Mouse (Mus musculus) CH12F3 (cell line): ENCODE measurements around the gene Taok3.

Experiments used
- in situ Hi-C: fragments of 300-500 bp; cut with MboI; formaldehyde crosslinking; loops from 2 replicates; pipeline ENCODE4 v1.14.3; 2020; ENCODE audit warnings: low sequenced_read_pairs

The Taok3 gene

GRCm38 (mm10) chr5:117250796-117251195, 130.9 kb downstream of the Taok3 start:
- in situ Hi-C loops, result no loop called here

GRCm38 (mm10) chr5:117251763-117252162, 131.8 kb downstream of the Taok3 start:
- in situ Hi-C loops, result no loop called here

GRCm38 (mm10) chr5:117258276-117258675, 138.3 kb downstream of the Taok3 start:
- in situ Hi-C loops, result no loop called here

DNA sequence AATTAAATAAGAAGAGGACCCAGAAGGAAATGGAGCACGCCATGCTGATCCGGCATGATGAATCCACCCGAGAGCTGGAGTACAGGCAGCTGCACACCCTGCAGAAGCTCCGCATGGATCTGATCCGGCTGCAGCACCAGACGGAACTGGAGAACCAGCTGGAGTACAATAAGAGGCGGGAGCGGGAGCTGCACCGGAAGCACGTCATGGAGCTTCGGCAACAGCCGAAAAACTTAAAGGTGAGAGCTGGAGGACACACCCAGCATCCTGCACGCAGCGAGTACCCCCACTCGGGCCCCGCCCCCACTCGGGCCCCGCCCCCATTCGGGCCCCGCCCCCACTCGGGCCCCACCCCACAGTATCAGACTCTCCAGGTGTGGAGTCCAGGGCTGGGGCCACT, 143.6 kb downstream of the Taok3 start:
- in situ Hi-C loops, result no loop called here

GRCm38 (mm10) chr5:117264701-117265100, 144.8 kb downstream of the Taok3 start:
- in situ Hi-C loops, result no loop called here

GRCm38 (mm10) chr5:117267913-117268312, 148.0 kb downstream of the Taok3 start:
- in situ Hi-C loops, result no loop called here

GRCm38 (mm10) chr5:117268749-117269148, 148.8 kb downstream of the Taok3 start:
- in situ Hi-C loops, result no loop called here

DNA sequence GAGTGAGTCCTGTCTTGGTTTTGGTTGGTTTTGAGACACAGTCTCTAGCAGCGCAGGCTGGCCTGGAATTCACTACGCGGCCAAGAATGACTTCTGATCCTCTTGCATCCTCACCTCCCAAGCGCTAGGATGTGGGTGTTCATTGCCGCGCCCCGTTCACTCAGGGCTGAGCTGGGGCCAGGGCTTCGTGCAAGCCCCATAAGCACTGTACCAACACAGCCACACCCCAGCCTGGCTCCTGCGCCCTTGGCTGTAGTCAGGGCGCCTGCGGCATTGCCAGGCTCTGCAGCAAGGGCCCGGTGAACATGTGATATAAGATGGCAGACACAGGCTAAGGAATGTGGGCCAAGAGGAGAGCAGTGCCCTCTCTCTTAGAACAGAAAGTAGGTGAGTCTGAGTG, 149.5 kb downstream of the Taok3 start:
- in situ Hi-C loops, result no loop called here

DNA sequence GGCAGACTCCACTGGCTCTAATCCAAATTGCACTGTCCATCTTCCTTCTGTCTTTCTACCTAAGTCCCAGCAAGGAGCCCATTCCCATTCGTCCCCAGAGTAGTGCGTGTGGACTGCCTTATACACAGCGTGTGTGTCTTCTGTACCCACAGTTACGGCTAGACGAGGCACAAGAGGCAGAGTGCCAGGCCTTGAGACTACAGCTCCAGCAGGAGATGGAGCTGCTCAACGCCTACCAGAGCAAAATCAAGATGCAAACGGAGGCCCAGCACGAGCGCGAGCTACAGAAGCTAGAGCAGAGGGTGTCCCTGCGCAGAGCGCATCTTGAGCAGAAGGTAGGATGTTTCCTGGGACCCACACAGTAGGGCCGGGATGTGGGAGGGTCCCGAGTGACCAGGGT, 152.0 kb downstream of the Taok3 start:
- in situ Hi-C loops, result no loop called here

DNA sequence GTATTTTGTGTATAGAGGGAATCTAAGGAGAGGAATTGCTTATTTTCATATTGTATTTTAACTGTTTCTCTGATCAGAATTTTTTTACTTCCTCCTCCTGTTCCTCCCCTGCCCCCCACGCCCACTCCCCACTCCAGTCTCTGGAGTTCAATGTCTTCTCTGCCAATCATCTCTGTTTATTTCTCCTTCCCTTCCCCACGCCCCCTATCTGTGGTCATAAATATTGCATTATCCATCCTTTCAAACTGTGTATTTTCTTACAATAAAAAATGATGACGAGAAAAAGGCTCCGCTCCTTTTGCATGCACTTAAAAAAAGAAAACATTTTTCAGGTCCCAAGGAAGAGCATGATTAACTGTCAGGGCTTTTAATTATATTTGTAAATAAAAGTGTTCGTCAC, 154.9 kb downstream of the Taok3 start:
- in situ Hi-C loops, result no loop called here

GRCm38 (mm10) chr5:117277784-117278183, 157.9 kb downstream of the Taok3 start:
- in situ Hi-C loops, result no loop called here

- in situ Hi-C loops, result no loop called here
Measured at GRCm38 (mm10) chr5:117278809-117279668, 159.1 kb downstream of the Taok3 start.

DNA sequence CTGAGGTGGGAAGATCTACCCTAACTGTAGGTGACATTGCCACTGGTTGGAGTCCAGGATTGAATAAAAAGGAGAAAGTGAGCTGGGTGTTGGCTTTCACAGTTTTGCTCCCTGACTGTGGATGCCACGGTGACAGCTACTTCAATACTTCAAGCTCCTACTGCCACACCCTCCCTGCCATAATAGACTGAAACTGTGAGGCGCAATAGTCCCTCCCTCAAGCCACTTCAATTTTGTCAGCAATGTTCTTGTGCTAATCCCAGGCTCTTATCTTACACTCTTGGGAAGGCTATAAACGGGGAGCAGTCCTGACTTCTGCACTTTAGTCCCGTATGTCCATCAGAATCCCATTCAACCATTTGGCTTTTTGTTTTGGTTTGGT, 159.7 kb downstream of the Taok3 start:
- in situ Hi-C loops, result no loop called here

DNA sequence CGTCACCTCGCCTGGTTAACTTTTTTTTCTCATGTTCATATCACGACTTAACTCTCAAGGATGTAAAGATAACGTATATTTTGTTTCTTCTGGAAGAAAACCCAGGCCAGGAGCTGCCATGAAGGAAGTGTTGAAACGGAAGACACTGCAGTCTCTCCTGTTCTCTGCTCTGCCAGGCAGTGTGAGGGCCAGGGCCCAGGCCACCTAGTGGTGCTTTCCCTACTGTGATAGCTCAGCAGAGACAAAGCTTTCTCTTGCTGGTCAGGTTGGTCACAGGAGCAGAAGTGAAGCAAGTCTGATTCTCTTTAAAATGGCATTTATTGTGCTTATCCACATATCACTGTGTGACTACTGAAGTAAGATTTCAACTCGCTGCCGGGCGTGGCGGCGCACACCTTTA, 161.6 kb downstream of the Taok3 start:
- in situ Hi-C loops, result no loop called here

GRCm38 (mm10) chr5:117282360-117282759, 162.4 kb downstream of the Taok3 start:
- in situ Hi-C loops, result no loop called here

- in situ Hi-C loops, result no loop called here
Measured at GRCm38 (mm10) chr5:117284029-117284428, 164.1 kb downstream of the Taok3 start.

- in situ Hi-C loops, result no loop called here
Measured at GRCm38 (mm10) chr5:117284682-117285081, 164.8 kb downstream of the Taok3 start.

DNA sequence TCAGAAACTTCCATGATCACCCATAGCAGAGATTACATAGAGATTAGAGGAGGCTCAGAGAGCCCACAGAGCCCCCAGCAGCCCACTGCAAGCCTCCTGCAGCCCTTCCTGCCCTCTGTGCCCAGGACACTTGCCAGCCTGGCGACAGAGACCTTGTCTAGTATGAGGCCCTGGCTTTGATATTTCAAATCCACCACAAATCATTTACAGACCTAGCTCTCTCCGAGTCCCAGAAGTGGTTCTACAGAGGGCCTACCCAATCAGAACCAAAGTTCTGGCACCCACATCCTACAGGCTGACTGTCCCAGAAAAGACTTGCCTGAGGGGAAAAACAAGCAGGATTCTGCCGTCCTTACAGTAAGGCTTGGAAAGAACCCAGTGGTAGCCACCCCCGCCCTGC, 165.3 kb downstream of the Taok3 start:
- in situ Hi-C loops, result no loop called here

- in situ Hi-C loops, result no loop called here
Measured at GRCm38 (mm10) chr5:117286286-117286685, 166.4 kb downstream of the Taok3 start.

- in situ Hi-C loops, result no loop called here
Measured at GRCm38 (mm10) chr5:117286831-117287822, 167.2 kb downstream of the Taok3 start, which contains the start of gene Pebp1. Gene Pebp1 (minus strand): TSS chr5:117287625.

DNA sequence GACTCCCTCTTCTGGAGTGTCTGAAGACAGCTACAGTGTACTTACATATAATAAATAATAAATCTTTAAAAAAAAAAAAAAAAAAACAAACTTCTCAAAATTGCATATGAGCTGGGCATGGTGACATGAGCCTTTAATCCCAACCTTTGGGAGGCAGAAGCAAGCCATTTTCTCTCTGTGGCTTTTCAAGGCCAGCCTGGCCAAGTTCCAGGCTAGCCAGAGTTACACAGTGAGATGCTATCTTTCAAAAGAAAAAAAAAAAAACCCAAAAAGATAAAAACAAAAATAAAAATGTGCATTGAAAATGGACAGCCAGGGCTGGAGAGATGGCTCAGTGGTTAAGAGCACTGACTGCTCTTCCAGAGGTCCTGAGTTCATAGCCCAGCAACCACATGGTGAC, 169.7 kb downstream of the Taok3 start:
- in situ Hi-C loops, result no loop called here

DNA sequence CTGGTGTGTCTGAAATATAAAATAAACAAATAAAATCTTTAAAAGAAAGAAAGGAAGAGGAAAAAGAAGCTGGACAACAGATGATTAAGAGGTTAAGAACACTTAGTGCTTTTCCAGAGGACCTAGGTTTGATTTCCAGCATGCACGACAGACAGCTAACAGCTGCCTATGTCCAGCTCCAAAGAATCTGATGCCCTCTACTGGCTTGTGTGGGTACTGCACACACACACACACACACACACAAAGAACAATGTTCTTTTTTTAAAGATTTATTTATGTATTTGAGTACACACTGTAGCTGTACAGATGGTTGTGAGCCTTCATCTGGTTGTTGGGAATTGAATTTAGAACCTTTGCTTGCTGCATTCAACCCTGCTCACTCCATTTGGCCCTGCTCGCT, 170.2 kb downstream of the Taok3 start:
- in situ Hi-C loops, result no loop called here
